Mouse (Mus musculus) intestine, postnatal 0 days (tissue): ENCODE results near the gene Lmtk2. TPM values are rescaled to one million over a fixed set of nuclear protein-coding genes. Genes with fewer than 3 reads are reported as not detected.

Experiments
- ATAC-seq: fragments of 200-750 bp; cut with Nextera tagmentation; 2 replicates; pipeline ENCODE4 v1.8.0; 2017; ENCODE audit warnings: mild to moderate bottlenecking, moderate TSS enrichment, moderate library complexity
- H3K27ac ChIP-seq: fragments of 300-500 bp; sonication (generic); 2 replicates; pipeline ENCODE4 v1.5.1; 2014; ENCODE audit warnings: mild to moderate bottlenecking, low read depth, low read length, moderate library complexity
- H3K27me3 ChIP-seq: fragments of 300-500 bp; sonication (generic); replicated peaks from 2 replicates; pipeline ENCODE4 v1.6.1; 2014; ENCODE audit warnings: low read length, mixed read lengths; ENCODE audit not compliant: control insufficient read depth, insufficient read depth
- H3K36me3 ChIP-seq: fragments of 300-500 bp; sonication (generic); 2 replicates; pipeline ENCODE4 v1.6.1; 2014; ENCODE audit warnings: mild to moderate bottlenecking, moderate library complexity; ENCODE audit not compliant: control insufficient read depth, insufficient read depth
- H3K4me1 ChIP-seq: fragments of 300-500 bp; sonication (generic); replicated peaks from 2 replicates; pipeline ENCODE4 v1.6.1; 2014; ENCODE audit warnings: antibody characterized with exemption, low read length, mixed read lengths; ENCODE audit not compliant: control insufficient read depth, insufficient read depth
- H3K4me2 ChIP-seq: fragments of 300-500 bp; sonication (generic); replicated peaks from 2 replicates; pipeline ENCODE4 v1.6.1; 2014; ENCODE audit warnings: low read depth, mild to moderate bottlenecking, moderate library complexity
- H3K4me3 ChIP-seq: fragments of 300-500 bp; sonication (generic); 2 replicates; pipeline ENCODE4 v1.5.1; 2014; ENCODE audit warnings: low read depth, low read length
- H3K9ac ChIP-seq: fragments of 300-500 bp; sonication (generic); 2 replicates; pipeline ENCODE4 v1.6.1; 2014; ENCODE audit warnings: mild to moderate bottlenecking, low read depth, low read length
- H3K9me3 ChIP-seq: fragments of 300-500 bp; sonication (generic); 2 replicates; pipeline ENCODE4 v1.6.1; 2016; ENCODE audit warnings: mixed run types; ENCODE audit not compliant: control insufficient read depth
- CTCF ChIP-seq: sonication (generic); IDR thresholded peaks from 2 replicates; pipeline ENCODE4 v1.5.1; 2016; ENCODE audit warnings: low read depth, mild to moderate bottlenecking, control low read depth, antibody characterized with exemption, moderate library complexity
- WGBS: fragments of 180-500 bp; shearing (Covaris S2); extraction: QIAGEN DNeasy Blood & Tissue Kit; methylation state at CpG from one replicate; pipeline ENCODE4 v1.1.7; 2014; 5-methylcytosine and 5-hydroxymethylcytosine counted together
- polyA plus RNA-seq: library from polyadenylated mRNA; unstranded; fragments of >200 nt; fragmentation: Nextera tagmentation; extraction: Ambion mirVana; gene quantifications from 2 replicates; pipeline ENCODE4 v1.2.1, GENCODE M21; 2015

Lmtk2 gene
- polyA plus RNA-seq, 1 experiment from 2014 or later, result 4.9 TPM

DNA sequence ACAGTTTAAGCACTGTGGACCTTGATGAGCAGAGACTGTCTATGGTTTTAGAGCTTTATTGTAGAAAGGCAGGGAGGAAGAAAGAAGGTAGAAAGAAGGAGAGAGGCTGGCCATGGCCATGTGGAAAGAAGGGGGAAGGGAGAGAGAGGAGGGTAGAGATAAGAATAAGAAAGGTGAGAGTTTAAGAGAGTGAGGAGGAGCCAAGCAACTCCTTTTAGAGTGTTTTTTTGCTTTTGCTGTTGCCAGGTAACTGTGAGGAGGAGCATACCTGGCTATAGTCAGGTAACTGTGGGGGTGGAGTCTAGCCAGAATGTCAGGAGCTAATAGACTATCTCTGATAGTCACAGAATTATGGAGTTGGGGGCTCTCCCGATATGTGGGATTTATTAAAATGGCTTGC lies 30.2 kb upstream of the Lmtk2 start:
- no peak for ATAC-seq

DNA sequence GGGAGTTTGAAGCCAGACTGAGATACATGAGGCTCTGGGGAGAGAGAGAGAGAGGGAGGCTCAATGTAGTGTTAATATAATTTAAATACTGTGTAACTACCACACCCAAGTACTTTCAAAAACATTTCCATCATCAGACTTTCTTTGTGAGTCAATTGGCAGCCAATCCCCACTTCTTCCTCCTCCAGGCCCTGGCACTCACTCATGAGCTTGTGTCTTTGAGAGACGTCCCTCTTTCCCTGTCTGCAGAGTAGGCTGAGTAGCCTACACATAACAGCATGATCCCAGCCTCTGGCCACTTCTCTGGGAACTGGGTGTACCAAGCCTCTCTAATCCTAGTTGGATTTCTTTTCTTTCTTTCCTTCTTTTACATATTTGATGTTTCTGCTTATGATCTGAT lies 29.0 kb upstream of the Lmtk2 start:
- H3K9me3 ChIP-seq, result no peaks in the 10 kb centered on the region
- no peak overlapping the region for H3K4me2 ChIP-seq
- no peaks in the 10 kb centered on the region for H3K36me3 ChIP-seq
- H3K9ac ChIP-seq, result no peak overlapping the region
- H3K27me3 ChIP-seq, result no peaks in the 10 kb centered on the region
- H3K4me3 ChIP-seq, result no peak overlapping the region
- H3K27ac ChIP-seq, result no peak overlapping the region
- 50% methylated on average over 1 of the region's 1 CpGs for WGBS
- H3K4me1 ChIP-seq, result no peaks in the 10 kb centered on the region
- ATAC-seq, result no peak
- no peak for TF ChIP-seq CTCF

More for the DNA sequence above, 30.2 kb upstream of the Lmtk2 start:
- Histone ChIP-seq H3K4me1 (no peaks in the 10 kb centered on the region), H3K27ac (no peak overlapping the region), H3K4me2 (no peak overlapping the region), H3K36me3 (no peaks in the 10 kb centered on the region), H3K9ac (no peak overlapping the region), H3K4me3 (no peak overlapping the region), H3K27me3 (no peaks in the 10 kb centered on the region), H3K9me3 (no peaks in the 10 kb centered on the region)
- TF ChIP-seq CTCF, result no peak
- WGBS, result 86% methylated on average over 1 of the region's 1 CpGs

DNA sequence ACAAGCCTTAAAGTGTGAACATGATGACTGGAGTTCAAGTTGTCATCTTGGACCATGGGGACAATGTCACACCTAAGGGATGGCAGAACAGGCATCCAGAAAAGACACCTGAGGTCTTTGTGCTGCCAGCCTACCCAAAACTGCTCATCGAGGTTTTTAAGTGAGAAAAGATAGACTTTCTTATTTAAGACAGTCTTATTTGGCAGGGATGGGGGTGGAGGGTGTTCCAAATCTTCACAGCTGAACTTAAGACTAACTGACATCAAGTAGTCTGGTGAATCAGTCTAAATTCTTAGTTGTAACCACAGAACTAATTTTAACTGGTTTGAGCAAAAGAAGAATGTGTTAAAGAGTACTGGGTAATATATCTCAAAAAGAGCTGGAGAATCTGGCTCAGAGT lies 22.7 kb upstream of the Lmtk2 start:
- Histone ChIP-seq H3K9me3 (no peaks in the 10 kb centered on the region), H3K4me2 (no peak overlapping the region), H3K4me1 (no peaks in the 10 kb centered on the region), H3K4me3 (no peak overlapping the region), H3K36me3 (no peaks in the 10 kb centered on the region), H3K27me3 (no peaks in the 10 kb centered on the region), H3K9ac (no peak overlapping the region), H3K27ac (no peak overlapping the region)
- no peak for ATAC-seq
- TF ChIP-seq CTCF, result no peak
- whole genome bisulfite sequencing, result 52% methylated on average over 1 of the region's 1 CpGs

GRCm38 (mm10) chr5:144080886-144081285 lies 19.4 kb upstream of the Lmtk2 start:
- TF ChIP-seq CTCF, result no peak
- no peak overlapping the region for H3K27ac ChIP-seq
- ATAC-seq, result no peak
- H3K9me3 ChIP-seq, result no peaks in the 10 kb centered on the region
- no peak overlapping the region for H3K9ac ChIP-seq
- no peak overlapping the region for H3K4me2 ChIP-seq
- no peaks in the 10 kb centered on the region for H3K27me3 ChIP-seq
- 45% methylated on average over 2 of the region's 2 CpGs for WGBS
- 0 out of 2 replicates have a peak, but pooled peaks cover under 1% of the 10 kb centered on the region for H3K4me1 ChIP-seq
- H3K36me3 ChIP-seq, result no peaks in the 10 kb centered on the region
- no peak overlapping the region for H3K4me3 ChIP-seq

- Histone ChIP-seq H3K4me1 (0 out of 2 replicates have a peak, but pooled peaks cover 4% of the 10 kb centered on the region), H3K4me2 (no peak overlapping the region), H3K27me3 (no peaks in the 10 kb centered on the region), H3K9me3 (no peaks in the 10 kb centered on the region), H3K9ac (no peak overlapping the region), H3K4me3 (no peak overlapping the region), H3K36me3 (no peaks in the 10 kb centered on the region), H3K27ac (no peak overlapping the region)
- ATAC-seq, result no peak
- TF ChIP-seq CTCF, result no peak
- WGBS, result 89% methylated on average over 5 of the region's 5 CpGs
Observed at GRCm38 (mm10) chr5:144082006-144082405, 18.2 kb upstream of the Lmtk2 start.

GRCm38 (mm10) chr5:144083521-144083920 lies 16.7 kb upstream of the Lmtk2 start:
- no peak for ATAC-seq
- Histone ChIP-seq H3K9me3 (no peaks in the 10 kb centered on the region), H3K36me3 (no peaks in the 10 kb centered on the region), H3K4me3 (no peak overlapping the region), H3K27me3 (no peaks in the 10 kb centered on the region), H3K4me1 (0 out of 2 replicates have a peak, but pooled peaks cover 4% of the 10 kb centered on the region), H3K27ac (no peak overlapping the region), H3K4me2 (no peak overlapping the region), H3K9ac (no peak overlapping the region)
- no peak for TF ChIP-seq CTCF
- WGBS, result 99% methylated on average over 2 of the region's 2 CpGs

DNA sequence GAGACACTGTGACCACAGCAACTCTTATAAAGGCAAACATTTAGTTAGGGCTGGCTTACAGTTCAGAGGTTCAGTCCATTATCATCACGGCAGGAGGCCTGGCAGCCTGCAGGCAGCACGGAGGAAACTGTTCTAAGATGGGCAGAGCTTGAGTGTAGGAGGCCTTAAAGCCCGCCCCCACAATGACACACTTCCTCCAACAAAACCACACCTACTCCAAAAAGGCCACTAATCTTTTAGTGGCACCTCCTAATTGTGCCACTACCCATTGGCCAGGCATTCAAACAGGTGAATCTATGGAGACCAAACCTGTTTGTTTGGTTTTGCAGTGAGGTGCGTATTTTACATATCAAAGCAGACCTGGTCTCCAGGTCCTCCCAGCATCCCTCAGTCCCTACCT lies 16.0 kb upstream of the Lmtk2 start:
- Histone ChIP-seq H3K36me3 (no peaks in the 10 kb centered on the region), H3K4me1 (0 out of 2 replicates have a peak, but pooled peaks cover 4% of the 10 kb centered on the region), H3K9ac (no peak overlapping the region), H3K27ac (no peak overlapping the region), H3K4me2 (no peak overlapping the region), H3K9me3 (no peaks in the 10 kb centered on the region), H3K4me3 (no peak overlapping the region), H3K27me3 (no peaks in the 10 kb centered on the region)
- WGBS, result 57% methylated on average over 4 of the region's 4 CpGs
- no peak for ATAC-seq
- no peak for TF ChIP-seq CTCF
